ENCODE assay signal across 26 mouse cellular contexts in genomic region chr9:47400117-47400823, GRCm38 (mm10).
DNase-seq lines count a peak whose midpoint lies in the region; ATAC-seq and TF ChIP-seq lines count a peak whose summit lies in the region.
"Had no signal": no experiment of that assay in that cellular context is flagged by ENCODE, and none has a peak within 500 bp of the region (broad histone marks: within the 10 kb centered on the region; RNA-seq: fewer than 3 reads in every experiment).

No protein-coding gene starts in this region.

- H3K9ac ChIP-seq in liver, postnatal 0 days (replicated peaks): no peak overlapping the region
- no peak overlapping the region for H3K9ac ChIP-seq in liver, adult 2 months (ENCODE audit: low read depth, low read length)
- H3K9ac ChIP-seq in liver, embryonic 14.5 days (replicated peaks): no peak overlapping the region
- H3K9ac ChIP-seq: forebrain, embryonic 13.5 days; hindbrain, embryonic 13.5 days; limb, embryonic 13.5 days; lung, embryonic 15.5 days; midbrain, embryonic 15.5 days; neural tube, embryonic 13.5 days had no signal

- H3K9me3 ChIP-seq in liver, postnatal 0 days (ENCODE audit: low read length): no peaks in the 10 kb centered on the region
- H3K9me3 ChIP-seq in liver, embryonic 14.5 days (ENCODE audit: control insufficient read depth, low read length): no peaks in the 10 kb centered on the region
- H3K9me3 ChIP-seq: forebrain, embryonic 13.5 days; hindbrain, embryonic 13.5 days; limb, embryonic 13.5 days; lung, embryonic 15.5 days; midbrain, embryonic 10.5 days; midbrain, embryonic 15.5 days; neural tube, embryonic 13.5 days had no signal

- WGBS in liver, postnatal 0 days (ENCODE audit: insufficient replicate concordance): 16% methylated on average over 7 of the region's 7 CpGs
- 19% methylated on average over 7 of the region's 7 CpGs for WGBS in liver, adult 2 months
- 15% methylated on average over 7 of the region's 7 CpGs for WGBS in liver, embryonic 14.5 days (ENCODE audit: insufficient replicate concordance)

- DNase-seq in liver: peak; percentile 51
- DNase-seq in liver, postnatal 0 days: no peak
- DNase-seq in liver, adult 2 months (ENCODE audit: extremely low read depth, low read depth, low spot score): peak; percentile 60
- DNase-seq in liver, embryonic 14.5 days (ENCODE audit: low read depth in 3 of 3, low spot score in 3 of 3): peak; percentile 9 to 22 (median 17)
- no peak for DNase-seq in left cerebral cortex, adult 9 months (ENCODE audit: low spot score in 2 of 2)
- DNase-seq: adrenal gland, adult 8-10 months; B cell, adult 2 months; cerebellum, adult 2 months; cerebellum, postnatal 36 days; gastrocnemius, postnatal 25 days; heart, adult 18-20 months; heart, postnatal 4 days; kidney, adult 11 months; kidney, postnatal 14 days; layer of hippocampus, adult 9-11 months; right cerebral cortex, postnatal 4 days had no signal

- no peak for TF ChIP-seq EP300 in liver, postnatal 0 days (IDR thresholded peaks at IDR 0.05; ENCODE audit: low read depth)
- TF ChIP-seq EP300 in liver, embryonic 14.5 days (IDR thresholded peaks at IDR 0.05; ENCODE audit: low read depth): no peak

- H3K27ac ChIP-seq in liver, postnatal 0 days (ENCODE audit: low read depth): no peak overlapping the region
- no peak overlapping the region for H3K27ac ChIP-seq in liver, adult 2 months (replicated peaks; ENCODE audit: insufficient read depth, low read depth, low read length)
- H3K27ac ChIP-seq in liver, embryonic 14.5 days: no peak overlapping the region
- H3K27ac ChIP-seq: forebrain, embryonic 13.5 days; hindbrain, embryonic 13.5 days; limb, embryonic 13.5 days; lung, embryonic 15.5 days; midbrain, embryonic 10.5 days; midbrain, embryonic 15.5 days; neural tube, embryonic 13.5 days had no signal

- H3K4me1 ChIP-seq in liver, postnatal 0 days (ENCODE audit: insufficient read depth): no peaks in the 10 kb centered on the region
- H3K4me1 ChIP-seq in liver, adult 2 months (ENCODE audit: control insufficient read depth, insufficient read depth, low read length): no peaks in the 10 kb centered on the region
- H3K4me1 ChIP-seq in liver, embryonic 14.5 days (replicated peaks; ENCODE audit: control insufficient read depth in 2 of 2, insufficient read depth in 2 of 2, low read length in 1 of 2): peaks cover 0 to 6% of the 10 kb centered on the region in 2 experiments; a peak in 2 of 4 replicates

- no peaks in the 10 kb centered on the region for H3K27me3 ChIP-seq in liver, postnatal 0 days (ENCODE audit: insufficient read depth, low read length)
- H3K27me3 ChIP-seq in liver, adult 2 months (ENCODE audit: control insufficient read depth, insufficient read depth, low read length): no peaks in the 10 kb centered on the region
- H3K27me3 ChIP-seq in liver, embryonic 14.5 days (ENCODE audit: control insufficient read depth, insufficient read depth, low read length): no peaks in the 10 kb centered on the region
- H3K27me3 ChIP-seq: CH12.LX had no signal

- no peak for ATAC-seq in liver, postnatal 0 days
- peak; percentile 43; the same call in 1 of the 2 replicates for ATAC-seq in liver, embryonic 14.5 days (ENCODE audit: insufficient read depth)
- no peak for ATAC-seq in inflammation-experienced regulatory T-cells, adult 6 months
- ATAC-seq: forebrain, embryonic 13.5 days; midbrain, embryonic 15.5 days had no signal

- TF ChIP-seq CTCF in liver, postnatal 0 days (IDR thresholded peaks at IDR 0.05; ENCODE audit: low read depth): no peak
- no peak for TF ChIP-seq CTCF in liver, adult 2 months (IDR thresholded peaks at IDR 0.05; ENCODE audit: low read depth, low read length)
- no peak for TF ChIP-seq CTCF in liver, embryonic 14.5 days (IDR thresholded peaks at IDR 0.05; ENCODE audit: low read depth)

- TF ChIP-seq POLR2A in liver, adult 2 months (IDR thresholded peaks at IDR 0.05; ENCODE audit: extremely low read depth, insufficient read depth, low read length): no peak

- H3K4me3 ChIP-seq in liver, postnatal 0 days (ENCODE audit: low read depth, low read length): no peak overlapping the region
- H3K4me3 ChIP-seq in liver, adult 2 months (ENCODE audit: insufficient read depth, low read depth, low read length): no peak overlapping the region
- H3K4me3 ChIP-seq in liver, embryonic 14.5 days (ENCODE audit: insufficient read depth in 1 of 2, low read depth in 2 of 2, low read length in 2 of 2): no peak overlapping the region
- H3K4me3 ChIP-seq: forebrain, embryonic 13.5 days; hindbrain, embryonic 13.5 days; limb, embryonic 13.5 days; lung, embryonic 15.5 days; midbrain, embryonic 10.5 days; midbrain, embryonic 15.5 days; neural tube, embryonic 13.5 days had no signal

- H3K79me2 ChIP-seq in liver, adult 2 months (ENCODE audit: control insufficient read depth, insufficient read depth, low read length): no peaks in the 10 kb centered on the region

- no peak overlapping the region for H3K4me2 ChIP-seq in liver, postnatal 0 days (ENCODE audit: low read depth, low read length)
- no peak overlapping the region for H3K4me2 ChIP-seq in liver, embryonic 14.5 days (ENCODE audit: low read depth)
- H3K4me2 ChIP-seq: forebrain, embryonic 13.5 days; heart, embryonic 11.5 days; hindbrain, embryonic 13.5 days; limb, embryonic 13.5 days; lung, embryonic 15.5 days; midbrain, embryonic 15.5 days; neural tube, embryonic 13.5 days had no signal

- H3K36me3 ChIP-seq in liver, postnatal 0 days (replicated peaks; ENCODE audit: insufficient read depth, low read length): no peaks in the 10 kb centered on the region
- no peaks in the 10 kb centered on the region for H3K36me3 ChIP-seq in liver, adult 2 months (ENCODE audit: control insufficient read depth, insufficient read depth, low read length)
- no peaks in the 10 kb centered on the region for H3K36me3 ChIP-seq in liver, embryonic 14.5 days (replicated peaks; ENCODE audit: control insufficient read depth, insufficient read depth, low read depth)
- H3K36me3 ChIP-seq: hindbrain, embryonic 13.5 days; limb, embryonic 13.5 days; lung, embryonic 15.5 days; midbrain, embryonic 10.5 days; midbrain, embryonic 15.5 days; neural tube, embryonic 13.5 days had no signal

Comparison
In these comparisons a context has a peak if more than half of its experiments do, and no peak if none do; other contexts are left out.
1. DNase-seq: peak in liver (single experiment), liver, adult 2 months (single experiment) and liver, embryonic 14.5 days (3 of 3); none in liver, postnatal 0 days (single experiment) and left cerebral cortex, adult 9 months (0 of 2).